Mouse (Mus musculus): ENCODE results near the gene Ambp.

- no peak for TF ChIP-seq GATA1 (IDR thresholded peaks at IDR 0.05; ENCODE audit: borderline replicate concordance, low read length)
- no peak for TF ChIP-seq FLI1 (IDR thresholded peaks at IDR 0.05; ENCODE audit: low read length)
Observed at GRCm38 (mm10) chr4:63158961-63159592, 4.5 kb upstream of the Ambp start.
